Mouse (Mus musculus) layer of hippocampus, adult 8-10 months (tissue): ENCODE measurements around the gene Tmem163. TPM values are rescaled to one million over a fixed set of nuclear protein-coding genes. Genes with fewer than 3 reads are reported as not detected.

ENCODE experiments used
- DNase-seq, 2 experiments: peaks; one replicate each; pipeline ENCODE4 v3.0.0; 2022; ENCODE audit warnings: low spot score in 2 of 2
- total RNA-seq, 4 experiments: library from RNA; stranded (reverse); gene quantifications; 2 replicates each; pipeline ENCODE4 v1.2.4; 2022

Tmem163 gene
- total RNA-seq, 4 experiments from 2014 or later = 7.5 to 10.8 (median 9.0) TPM

- no peak for DNase-seq
Measured at GRCm38 (mm10) chr1:127651564-127651963, 27.8 kb downstream of the Tmem163 start.

- DNase-seq = peak; percentile 32 to 37
Measured at GRCm38 (mm10) chr1:127642976-127643769, 36.2 kb downstream of the Tmem163 start.

GRCm38 (mm10) chr1:127637917-127638316 is 41.4 kb downstream of the Tmem163 start:
- DNase-seq = no peak

DNA sequence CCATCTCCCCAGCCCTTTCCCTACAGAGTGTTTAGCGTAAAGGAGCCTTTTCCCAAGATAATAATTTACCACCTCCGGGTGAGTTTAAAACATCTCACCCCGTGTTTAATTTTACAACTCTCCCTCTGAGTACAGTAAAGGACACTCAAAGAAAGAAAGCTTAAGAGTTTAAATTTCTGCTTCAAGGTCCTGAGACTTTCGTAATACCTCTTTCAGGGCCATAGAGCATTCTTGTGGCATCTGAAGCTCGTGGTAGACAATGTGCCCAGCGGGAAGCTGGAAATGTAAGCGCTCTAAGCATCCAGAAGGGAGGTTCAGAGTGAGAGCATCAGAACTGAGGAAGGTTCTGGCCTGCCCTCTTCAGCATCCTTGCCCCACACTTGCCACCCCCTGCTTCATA is 52.2 kb downstream of the Tmem163 start:
- DNase-seq = no peak

- DNase-seq = no peak
Measured at GRCm38 (mm10) chr1:127625577-127626362, 53.6 kb downstream of the Tmem163 start.

GRCm38 (mm10) chr1:127622349-127622748 is 57.0 kb downstream of the Tmem163 start:
- DNase-seq = no peak

GRCm38 (mm10) chr1:127619036-127619435 is 60.3 kb downstream of the Tmem163 start:
- DNase-seq = no peak

- no peak for DNase-seq
Measured at GRCm38 (mm10) chr1:127610378-127610777, 69.0 kb downstream of the Tmem163 start.

- DNase-seq = no peak
Measured at GRCm38 (mm10) chr1:127609814-127610213, 69.5 kb downstream of the Tmem163 start.

GRCm38 (mm10) chr1:127608326-127608725 is 71.0 kb downstream of the Tmem163 start:
- DNase-seq = no peak

DNA sequence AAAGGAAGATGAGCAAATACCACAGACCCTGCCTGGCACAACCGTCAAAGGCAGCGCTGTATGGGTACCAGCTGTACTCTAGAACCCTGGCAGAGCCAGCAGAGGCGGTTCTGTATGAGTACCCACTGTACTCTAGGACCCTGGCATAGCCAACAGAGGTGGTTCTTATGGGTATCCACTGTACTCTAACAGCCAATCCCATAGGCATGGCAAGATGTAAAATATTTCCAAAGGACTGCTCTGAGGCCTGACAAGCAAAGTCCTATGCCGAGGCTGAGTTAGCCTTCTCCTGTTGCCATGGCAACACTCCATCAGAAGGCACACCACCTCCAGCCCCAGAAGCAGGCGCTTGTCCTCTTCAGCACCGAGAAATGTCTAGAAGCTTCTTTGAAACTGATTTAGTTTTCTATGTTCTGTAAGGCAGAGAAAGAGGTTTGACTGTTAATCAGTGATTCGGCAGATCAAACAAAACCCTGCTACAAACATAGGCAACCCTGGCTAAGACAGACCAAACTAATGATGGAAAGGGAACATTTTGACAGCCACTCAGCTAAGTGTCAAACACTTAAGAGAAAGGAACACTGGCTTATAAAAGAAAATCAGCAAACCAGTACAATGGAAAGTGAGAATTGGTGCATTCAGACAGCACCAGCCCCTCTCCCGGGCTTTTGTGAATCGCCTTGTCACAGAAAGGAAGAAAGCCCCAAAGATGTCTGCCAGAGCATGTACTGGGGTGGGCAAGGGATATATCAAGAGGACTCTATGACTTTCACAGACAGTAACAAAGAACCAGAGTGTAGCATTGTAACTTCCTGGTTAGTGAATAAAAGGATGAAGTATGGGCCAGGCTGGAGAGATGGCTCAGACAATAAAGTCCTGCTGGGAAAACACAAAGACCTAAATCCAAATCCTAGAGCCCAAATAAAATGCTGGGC is 75.4 kb downstream of the Tmem163 start:
- no peak for DNase-seq

DNA sequence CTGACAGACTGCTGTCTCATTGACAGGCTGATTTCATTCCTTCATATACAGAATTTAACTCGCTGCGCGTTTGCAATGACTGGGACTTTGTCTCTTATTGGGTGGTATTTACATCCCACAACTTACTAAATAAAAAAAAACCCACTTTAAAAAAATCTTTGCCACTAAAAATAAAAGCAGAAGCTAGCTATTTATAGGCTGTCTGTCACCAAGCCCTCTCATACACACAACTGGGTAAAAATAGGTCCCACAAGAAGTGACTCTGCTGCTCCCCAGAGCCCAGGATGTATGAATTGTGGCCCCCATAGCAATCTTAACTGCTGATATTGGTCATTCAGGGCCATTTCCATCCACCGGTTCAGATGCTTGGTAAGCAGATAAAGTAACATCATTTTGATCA is 83.2 kb downstream of the Tmem163 start:
- DNase-seq = no peak

GRCm38 (mm10) chr1:127595735-127596134 is 83.6 kb downstream of the Tmem163 start:
- no peak for DNase-seq

- no peak for DNase-seq
Measured at GRCm38 (mm10) chr1:127589542-127589941, 89.8 kb downstream of the Tmem163 start.

DNA sequence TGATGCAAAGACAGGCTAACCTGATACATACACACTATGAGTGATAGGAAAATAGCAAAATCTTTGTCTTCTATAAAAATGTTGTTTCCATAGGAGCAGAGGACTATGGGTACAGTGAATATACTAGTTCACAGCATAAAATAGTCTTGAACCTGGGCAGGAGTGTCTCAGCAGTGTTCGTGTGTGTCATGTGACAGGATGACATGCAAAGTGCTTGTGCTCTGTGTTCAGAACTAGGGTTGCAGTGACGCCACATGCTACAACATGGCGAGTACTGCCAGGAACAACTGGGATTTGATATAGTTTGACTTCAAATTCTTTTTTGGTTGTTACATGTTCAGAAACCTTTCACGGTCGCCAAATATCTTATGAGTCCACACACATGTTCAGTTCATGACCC is 92.3 kb downstream of the Tmem163 start:
- DNase-seq = no peak

DNA sequence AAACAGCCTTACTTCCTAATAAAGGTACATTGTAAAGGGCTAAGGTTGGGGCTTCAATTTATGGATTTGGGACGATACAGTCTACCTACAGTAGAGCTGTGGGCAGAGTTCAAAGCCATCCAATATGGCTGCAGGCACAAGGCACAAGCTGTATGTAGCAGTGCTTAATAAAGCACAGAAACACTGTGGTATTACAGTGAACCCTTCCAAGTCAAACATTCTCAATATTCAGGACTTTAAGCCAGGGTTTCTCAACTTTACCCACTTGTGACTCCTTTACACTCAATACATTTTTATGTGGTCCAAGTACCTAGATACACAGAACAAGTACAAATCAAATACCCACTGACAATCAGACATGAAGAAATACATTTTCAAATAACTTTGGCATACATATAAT is 93.2 kb downstream of the Tmem163 start:
- DNase-seq = no peak

DNA sequence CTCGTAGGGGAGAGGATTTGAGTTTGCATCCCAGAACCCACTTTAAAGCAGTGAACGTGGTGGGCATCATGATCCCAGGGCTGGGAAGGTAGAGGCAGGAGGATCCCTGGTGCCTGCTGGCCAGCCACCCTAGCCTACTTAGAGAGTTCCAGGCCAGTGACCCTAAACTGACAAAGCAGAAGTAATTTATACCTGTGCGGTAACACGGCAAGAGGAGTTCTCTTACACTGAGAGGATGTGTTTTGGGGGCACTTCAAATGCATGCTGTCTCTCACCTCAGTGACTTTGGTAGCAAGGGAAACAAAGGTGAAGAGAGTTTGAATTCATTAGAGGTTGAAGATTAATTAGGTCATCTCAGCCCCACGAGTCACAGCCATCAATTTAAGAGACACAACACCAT is 101.4 kb downstream of the Tmem163 start:
- DNase-seq = no peak

- no peak for DNase-seq
Measured at GRCm38 (mm10) chr1:127577083-127577482, 102.3 kb downstream of the Tmem163 start.

DNA sequence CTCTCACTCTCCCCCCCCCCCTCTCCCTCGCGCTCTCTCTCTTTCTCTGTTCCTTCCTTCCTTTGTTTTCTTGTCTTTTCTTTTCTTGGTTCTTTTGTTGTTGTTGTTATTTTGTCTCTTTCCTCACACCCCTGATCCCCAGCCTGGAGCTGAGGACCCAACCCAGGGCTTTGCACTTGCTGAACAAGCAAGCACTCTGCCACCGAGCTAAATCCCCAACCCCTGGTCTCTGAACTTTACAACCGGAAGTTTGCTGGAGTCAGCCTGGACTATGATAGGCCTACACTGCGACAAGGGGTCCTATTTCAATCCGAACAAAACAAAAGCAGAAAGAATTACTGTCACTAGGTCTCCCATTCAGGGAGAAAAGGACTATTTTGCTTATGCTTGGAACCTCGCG is 102.8 kb downstream of the Tmem163 start:
- no peak for DNase-seq

DNA sequence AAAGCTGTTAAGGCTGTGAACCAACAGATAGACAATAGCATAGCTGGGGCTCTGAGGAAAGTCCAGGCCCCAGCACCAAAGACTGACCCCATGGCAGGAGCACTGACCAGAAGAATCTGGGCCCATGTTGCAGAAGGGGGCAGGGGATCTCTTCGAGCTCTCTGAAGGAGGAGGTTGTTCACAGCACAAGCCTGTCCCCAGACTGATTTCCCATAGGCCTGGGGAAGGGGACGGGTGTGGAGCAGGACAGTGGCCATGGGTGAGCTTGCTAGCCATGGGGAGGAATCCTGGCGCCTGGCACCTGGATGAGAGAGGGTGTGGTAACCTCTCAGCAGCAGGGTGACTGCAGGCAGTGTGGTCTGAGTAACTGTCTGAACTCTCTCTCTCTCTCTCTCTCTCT is 103.2 kb downstream of the Tmem163 start:
- no peak for DNase-seq

DNA sequence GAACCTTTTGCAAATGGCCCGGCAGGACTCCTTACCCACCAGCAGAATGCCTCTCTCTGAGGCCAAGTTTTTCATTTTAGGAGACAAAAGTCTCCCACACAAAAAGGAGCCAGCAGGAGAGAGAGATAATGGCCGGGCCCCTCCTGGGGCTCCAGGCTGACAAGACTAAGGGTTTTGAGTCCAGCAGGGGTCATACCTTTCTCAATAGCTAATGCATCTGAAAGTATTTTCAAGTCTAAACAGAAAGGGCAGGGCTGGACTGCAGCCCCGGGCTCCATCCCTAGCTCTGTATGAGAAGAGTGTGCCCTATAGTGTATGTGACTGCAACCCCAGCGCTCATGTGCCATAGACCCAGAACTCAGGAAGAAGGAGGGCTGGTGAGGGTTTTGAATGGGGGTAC is 103.7 kb downstream of the Tmem163 start:
- no peak for DNase-seq

DNA sequence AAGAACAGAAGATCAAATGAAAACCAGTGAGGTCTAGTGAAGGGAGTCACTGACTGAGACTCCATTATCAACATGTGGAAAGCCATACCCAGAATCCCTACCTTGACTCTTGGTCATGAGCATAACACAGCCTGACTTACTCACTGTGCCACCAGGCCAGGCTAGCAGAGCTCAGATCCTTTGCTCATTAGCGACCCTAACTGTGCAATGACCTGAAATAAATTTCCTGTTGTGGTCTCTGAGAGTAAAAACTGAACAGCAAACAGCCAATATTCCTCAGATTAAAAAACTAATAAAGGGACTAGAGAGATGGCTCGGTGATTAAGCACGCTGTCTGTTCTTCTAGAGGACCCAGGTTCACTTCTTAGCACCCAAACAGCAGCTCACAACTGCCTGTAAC is 106.2 kb downstream of the Tmem163 start:
- no peak for DNase-seq
